Mouse (Mus musculus) forebrain, embryonic 10.5 days (tissue): ENCODE data around the gene Fam210b. TPM values are rescaled to one million over a fixed set of nuclear protein-coding genes. Genes with fewer than 3 reads are reported as not detected.
"Not testable (repeated sequence)": the region's sequence is repeated elsewhere in the genome, so short reads cannot be mapped to it uniquely, and the experiment has no call there.

ENCODE experiments used
- DNase-seq: peaks from one replicate; pipeline ENCODE4 v3.0.0-alpha.2; 2017; ENCODE audit warnings: low spot score; ENCODE audit errors: extremely low spot score
- H3K27ac ChIP-seq: fragments of 300-500 bp; sonication (generic); 2 replicates; pipeline ENCODE4 v1.5.1; 2016; ENCODE audit warnings: mild to moderate bottlenecking
- H3K27me3 ChIP-seq: fragments of 300-500 bp; sonication (generic); 2 replicates; pipeline ENCODE4 v1.6.1; 2016; ENCODE audit warnings: mild to moderate bottlenecking; ENCODE audit not compliant: poor library complexity, severe bottlenecking
- H3K36me3 ChIP-seq: fragments of 300-500 bp; sonication (generic); replicated peaks from 2 replicates; pipeline ENCODE4 v1.6.1; 2016; ENCODE audit warnings: mild to moderate bottlenecking, moderate library complexity
- H3K4me1 ChIP-seq: fragments of 300-500 bp; sonication (generic); 2 replicates; pipeline ENCODE4 v1.6.1; 2016
- H3K4me3 ChIP-seq: fragments of 300-500 bp; sonication (generic); 2 replicates; pipeline ENCODE4 v1.5.1; 2016; ENCODE audit warnings: mild to moderate bottlenecking, moderate library complexity
- H3K9me3 ChIP-seq: fragments of 300-500 bp; sonication (generic); 2 replicates; pipeline ENCODE4 v1.6.1; 2016; ENCODE audit warnings: mild to moderate bottlenecking, moderate library complexity
- WGBS: fragments of 180-500 bp; shearing (Covaris S2); methylation state at CpG from one replicate; pipeline ENCODE4 v1.1.7; 2016; 5-methylcytosine and 5-hydroxymethylcytosine counted together
- polyA plus RNA-seq: library from polyadenylated mRNA; unstranded; fragments of >200 nt; fragmentation: Nextera tagmentation; extraction: Ambion mirVana; gene quantifications from 2 replicates; pipeline ENCODE4 v1.2.1, GENCODE M21; 2016

Fam210b gene
- polyA plus RNA-seq = 15.7 and 16.6 TPM in 2 replicates

DNA sequence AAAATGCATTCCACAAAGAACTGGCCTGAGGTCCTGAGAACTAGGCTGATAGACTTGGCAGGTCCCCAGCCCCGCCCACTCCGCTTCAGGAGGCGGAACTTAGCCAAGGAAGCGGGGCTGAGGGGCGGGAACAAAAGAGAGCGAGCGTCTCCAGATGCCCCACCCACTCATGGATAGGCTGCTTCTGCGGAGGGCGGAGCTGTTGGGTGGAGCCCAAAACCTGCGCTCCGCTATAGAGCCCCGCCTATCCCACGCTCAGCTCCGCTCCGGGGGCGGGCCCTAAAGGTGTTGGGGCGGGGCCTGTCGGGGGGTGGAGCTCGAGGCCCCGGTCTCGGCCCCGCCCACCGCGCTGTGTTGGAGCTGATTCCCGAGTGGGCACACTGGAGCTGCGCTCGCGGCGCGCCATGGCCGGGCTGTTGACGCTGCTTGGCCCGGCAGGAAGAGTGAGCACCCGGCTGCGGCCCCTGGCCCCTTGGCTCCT, at the start of gene Fam210b:
TSS of gene Fam210b (plus strand) at position 308 of the 481 bp plus-strand sequence.
- Histone ChIP-seq H3K27ac (peak within 1 kb of the TSS; percentile 86), H3K4me1 (peaks cover 54% of the 10 kb centered on the region), H3K36me3 (no peaks in the 10 kb centered on the region), H3K4me3 (peak within 1 kb of the TSS; percentile 82), H3K9me3 (no peaks in the 10 kb centered on the region), H3K27me3 (peaks cover 12% of the 10 kb centered on the region)
- DNase-seq = peak; percentile 95
- WGBS = under 1% methylated on average over 35 of the region's 35 CpGs

DNA sequence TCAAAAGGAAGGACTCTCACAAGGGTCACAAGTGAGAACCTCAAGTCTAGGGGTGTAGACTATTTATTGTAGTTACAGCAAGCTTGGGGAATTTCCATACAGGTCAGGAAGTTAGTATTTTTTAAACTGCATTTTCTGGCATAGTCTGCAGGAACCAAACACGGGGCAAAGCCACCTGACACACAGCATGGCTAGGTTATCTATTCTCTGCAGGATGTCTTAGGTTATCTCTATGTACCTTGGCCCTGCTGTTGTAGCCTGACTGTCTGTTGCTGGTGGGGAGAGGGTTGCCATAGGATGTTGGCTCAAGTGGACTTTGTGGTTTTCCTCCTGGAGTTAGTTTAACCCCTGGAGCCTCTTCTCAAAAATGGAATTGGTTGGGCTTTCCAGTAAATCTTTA, 47.3 kb upstream of the Fam210b start:
- Histone ChIP-seq H3K4me1 (peaks cover 57% of the 10 kb centered on the region), H3K27me3 (peaks cover 59% of the 10 kb centered on the region), H3K36me3 (no peaks in the 10 kb centered on the region), H3K27ac (peak overlapping the region; percentile 83), H3K4me3 (no peak overlapping the region), H3K9me3 (no peaks in the 10 kb centered on the region)
- no peak for DNase-seq
- WGBS = 67% methylated on average over 1 of the region's 1 CpGs

DNA sequence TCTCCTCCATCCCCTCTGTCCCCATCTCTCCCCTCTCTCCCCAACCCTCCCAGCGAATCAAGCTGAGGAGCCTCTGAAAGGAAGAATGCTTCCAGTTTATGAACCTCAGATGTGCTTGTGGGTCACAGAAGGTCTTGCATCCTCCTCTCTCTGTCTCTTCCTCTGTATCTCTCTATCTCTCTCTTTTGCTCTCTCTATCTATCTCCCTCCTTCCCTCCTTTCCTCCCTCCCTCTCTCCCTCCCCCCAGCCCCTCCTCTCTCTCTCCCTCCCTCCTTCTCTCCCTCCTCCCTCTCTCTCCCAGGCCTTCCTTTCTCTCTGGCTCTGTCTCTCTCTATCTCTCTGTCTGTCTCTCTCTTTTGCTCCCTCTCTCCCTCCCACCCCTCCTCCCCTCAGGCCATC, 46.8 kb upstream of the Fam210b start:
- 22% methylated on average over 1 of the region's 1 CpGs for WGBS
- Histone ChIP-seq H3K4me1 (peaks cover 52% of the 10 kb centered on the region), H3K9me3 (no peaks in the 10 kb centered on the region), H3K36me3 (no peaks in the 10 kb centered on the region), H3K4me3 (no peak overlapping the region), H3K27me3 (peaks cover 59% of the 10 kb centered on the region), H3K27ac (peak overlapping the region; percentile 83)
- DNase-seq = no peak

DNA sequence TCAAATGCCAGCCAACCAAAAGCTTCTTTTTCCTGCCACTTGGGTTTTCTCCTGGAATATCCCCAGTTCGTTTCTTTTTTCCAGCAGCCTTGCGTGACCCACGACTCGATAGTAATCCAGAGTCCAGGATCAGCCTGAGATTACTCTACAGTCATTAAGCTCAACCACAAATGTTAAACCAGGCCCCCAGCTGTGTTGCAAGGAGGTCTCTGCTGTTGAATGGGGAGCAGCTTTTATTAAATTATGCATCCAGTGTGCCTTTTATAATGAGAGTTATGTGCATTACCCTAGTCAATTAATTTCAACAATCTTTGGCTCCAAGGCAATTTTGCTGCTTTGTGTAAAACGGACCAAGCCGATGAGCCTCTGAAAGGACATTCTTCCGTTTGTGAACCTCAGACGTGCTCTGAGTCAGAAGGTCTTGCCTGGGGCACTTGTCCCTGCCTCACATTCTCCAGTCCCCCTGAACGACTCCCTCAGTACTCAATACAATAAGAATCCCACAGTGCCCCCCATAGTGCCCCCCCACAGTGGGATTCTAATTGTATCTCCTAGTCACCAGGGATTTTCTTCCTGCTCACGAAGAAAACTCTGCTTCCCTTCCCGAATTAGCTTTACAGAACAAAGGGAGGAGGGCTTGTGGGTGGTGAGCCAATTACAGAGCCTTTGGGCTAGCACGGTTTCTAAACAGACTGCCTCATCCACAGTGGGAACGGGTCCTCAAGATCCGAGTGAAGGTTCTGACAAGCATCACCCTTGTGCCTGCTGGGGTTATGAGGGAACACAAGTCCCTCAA, 46.0 kb upstream of the Fam210b start:
- no peaks in the 10 kb centered on the region for H3K9me3 ChIP-seq
- H3K36me3 ChIP-seq = no peaks in the 10 kb centered on the region
- peaks cover 46% of the 10 kb centered on the region for H3K4me1 ChIP-seq
- peak overlapping the region; percentile 83 for H3K27ac ChIP-seq
- peaks cover 56% of the 10 kb centered on the region for H3K27me3 ChIP-seq
- peak overlapping the region; percentile 27 for H3K4me3 ChIP-seq
- DNase-seq = peak; percentile 59
- WGBS = 2% methylated on average over 14 of the region's 14 CpGs

DNA sequence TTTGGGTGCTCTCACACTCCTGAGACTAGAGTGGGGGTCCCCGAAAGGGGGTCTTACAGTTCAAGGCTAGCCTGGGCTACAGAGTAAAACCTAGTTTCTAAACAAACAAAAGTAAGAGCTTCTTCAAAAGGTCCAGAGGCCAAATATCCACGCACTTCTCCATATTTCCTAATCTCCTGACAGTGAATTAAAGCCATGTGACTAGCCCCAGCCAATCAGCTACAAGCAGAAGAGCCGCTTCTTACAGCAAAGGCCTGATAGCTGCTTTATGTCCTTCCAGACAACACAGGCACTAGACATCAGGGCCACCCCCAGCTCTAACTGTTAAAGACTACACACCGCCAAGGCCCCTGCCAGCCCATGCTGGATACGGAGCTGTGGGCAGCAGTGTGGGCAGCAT, 43.0 kb upstream of the Fam210b start:
- H3K27me3 ChIP-seq = peaks cover 31% of the 10 kb centered on the region
- WGBS = 94% methylated on average over 5 of the region's 5 CpGs

DNA sequence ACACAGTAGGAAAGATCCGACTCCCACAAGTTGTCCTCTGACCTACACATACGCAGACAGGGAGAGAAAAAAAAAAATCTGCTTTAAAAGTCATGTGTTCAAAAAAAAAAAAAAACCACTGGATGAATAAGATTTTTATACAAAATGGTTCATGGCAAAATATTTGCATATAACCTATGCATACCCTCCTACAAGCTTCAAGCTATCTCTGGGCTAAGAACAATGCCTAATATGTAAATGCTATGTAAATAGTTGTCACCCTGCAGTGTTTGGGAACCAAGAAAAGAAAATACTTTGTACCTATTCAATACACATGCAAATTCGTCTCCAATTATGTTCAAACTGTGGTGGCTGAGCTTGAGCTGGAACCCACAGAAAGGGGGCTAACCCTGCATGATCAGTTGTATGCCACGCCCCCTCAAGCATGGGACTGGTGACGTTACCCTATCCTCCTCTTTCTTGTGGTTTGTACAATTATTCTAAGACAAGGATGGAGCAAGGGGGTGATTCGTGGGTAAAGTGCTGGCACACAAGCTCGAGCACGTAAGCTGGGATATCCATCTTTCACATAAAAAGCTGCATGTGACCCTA, 41.2 kb upstream of the Fam210b start:
- H3K27me3 ChIP-seq = peaks cover 17% of the 10 kb centered on the region
- H3K27ac ChIP-seq = no peak overlapping the region
- WGBS = 71% methylated on average over 8 of the region's 8 CpGs
- H3K4me1 ChIP-seq = peaks cover 28% of the 10 kb centered on the region
- H3K9me3 ChIP-seq = no peaks in the 10 kb centered on the region
- H3K36me3 ChIP-seq = no peaks in the 10 kb centered on the region
- DNase-seq = no peak
- H3K4me3 ChIP-seq = no peak overlapping the region

More for the DNA sequence above, 43.0 kb upstream of the Fam210b start:
- no peaks in the 10 kb centered on the region for H3K9me3 ChIP-seq
- no peaks in the 10 kb centered on the region for H3K36me3 ChIP-seq
- no peak overlapping the region for H3K4me3 ChIP-seq
- H3K4me1 ChIP-seq = peaks cover 46% of the 10 kb centered on the region
- H3K27ac ChIP-seq = no peak overlapping the region
- no peak for DNase-seq

DNA sequence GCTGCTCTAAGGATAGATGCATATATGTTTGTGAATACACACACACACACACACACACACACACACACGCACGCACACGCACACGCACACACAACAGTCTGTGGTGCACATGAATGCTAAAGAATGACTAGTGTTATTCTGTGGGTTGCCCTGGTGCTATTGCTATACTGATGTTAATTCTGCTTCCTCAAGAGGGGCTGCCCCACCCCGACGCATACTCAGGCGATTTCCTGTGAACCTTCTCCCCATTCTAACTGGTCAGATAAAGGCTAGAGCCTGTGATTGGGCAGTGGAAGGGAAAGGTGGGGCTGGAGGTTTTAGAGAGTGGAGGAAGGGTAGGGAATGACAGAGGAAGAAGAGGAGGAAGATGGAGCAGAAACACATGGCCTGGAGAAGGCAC, 39.8 kb upstream of the Fam210b start:
- not testable (repeated sequence) for DNase-seq, H3K27ac ChIP-seq, H3K4me3 ChIP-seq, H3K36me3 ChIP-seq, H3K9me3 ChIP-seq
- 77% methylated on average over 7 of the region's 7 CpGs for WGBS
- peaks cover 10% of the 10 kb centered on the region for H3K27me3 ChIP-seq
- H3K4me1 ChIP-seq = peaks cover 14% of the 10 kb centered on the region

DNA sequence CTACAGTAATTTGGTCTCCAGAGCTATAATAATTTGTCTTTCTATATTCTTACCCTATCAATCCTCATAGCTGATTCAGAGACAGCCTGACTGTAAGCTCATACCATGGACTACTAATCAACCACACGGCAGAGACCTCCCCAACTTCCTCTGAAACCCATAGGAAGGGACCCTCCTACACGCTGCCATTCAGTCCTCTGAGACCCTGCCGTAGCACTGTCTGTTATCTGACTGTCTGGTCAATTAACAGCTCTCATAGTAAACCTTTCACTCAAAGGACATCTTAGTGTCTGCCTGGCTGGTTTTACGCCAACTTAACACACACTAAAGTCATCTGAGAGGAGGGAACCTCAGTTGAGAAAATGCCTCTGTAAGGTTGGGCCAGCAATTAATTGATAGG, 38.8 kb upstream of the Fam210b start:
- Histone ChIP-seq H3K36me3 (no peaks in the 10 kb centered on the region), H3K27ac (0 out of 2 replicates have a peak overlapping the region, but pooled peaks have one; percentile 31), H3K4me3 (no peak overlapping the region), H3K4me1 (peaks cover 13% of the 10 kb centered on the region), H3K27me3 (peaks cover 2% of the 10 kb centered on the region), H3K9me3 (no peaks in the 10 kb centered on the region)
- 86% methylated on average over 4 of the region's 4 CpGs for WGBS
- no peak for DNase-seq

DNA sequence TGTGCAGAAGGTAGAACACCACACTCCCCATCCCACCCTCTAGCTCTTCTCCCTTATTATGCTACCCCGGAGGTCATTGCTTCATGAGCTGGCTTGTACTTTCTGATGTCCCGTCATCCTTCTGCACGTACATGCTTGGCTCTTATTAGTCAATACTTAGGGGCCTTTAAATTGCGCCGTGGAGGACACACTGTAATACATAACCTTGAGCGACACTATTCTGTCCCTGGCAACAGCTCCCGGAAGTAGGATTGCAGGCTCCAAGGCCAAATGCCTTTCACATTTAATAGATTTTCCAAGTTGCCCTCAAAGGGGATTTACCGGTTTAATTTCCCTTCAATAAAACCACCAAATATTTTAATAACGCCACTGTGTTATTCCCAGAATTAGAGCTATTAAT, 33.6 kb upstream of the Fam210b start:
- Histone ChIP-seq H3K36me3 (no peaks in the 10 kb centered on the region), H3K27me3 (no peaks in the 10 kb centered on the region), H3K9me3 (0 out of 2 replicates have a peak, but pooled peaks cover 3% of the 10 kb centered on the region), H3K4me1 (peaks cover 4% of the 10 kb centered on the region), H3K4me3 (no peak overlapping the region), H3K27ac (no peak overlapping the region)
- WGBS = 94% methylated on average over 9 of the region's 9 CpGs
- DNase-seq = no peak

DNA sequence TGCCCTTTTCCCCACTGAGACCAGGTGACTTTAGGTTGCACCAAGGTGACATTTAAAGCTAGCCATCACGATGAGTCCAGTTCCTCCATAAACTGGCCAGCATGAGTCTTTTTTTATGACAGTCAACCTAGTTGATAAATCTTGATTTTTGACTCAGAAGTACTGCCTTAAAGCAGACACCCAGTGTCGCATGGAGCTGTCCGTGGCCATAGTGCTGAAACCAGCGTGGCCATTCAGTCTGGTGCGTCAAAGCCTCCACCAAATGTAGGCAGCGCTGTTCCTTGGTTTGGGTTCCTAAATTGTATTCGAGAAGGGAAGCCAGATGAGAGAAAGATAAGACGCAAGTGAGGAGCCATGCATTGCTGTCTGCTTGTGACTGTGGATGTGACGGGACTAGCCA, 24.5 kb upstream of the Fam210b start:
- no peaks in the 10 kb centered on the region for H3K9me3 ChIP-seq
- WGBS = 22% methylated on average over 9 of the region's 9 CpGs
- H3K4me1 ChIP-seq = no peaks in the 10 kb centered on the region
- H3K27me3 ChIP-seq = no peaks in the 10 kb centered on the region
- H3K4me3 ChIP-seq = no peak overlapping the region
- peak; percentile 63 for DNase-seq
- H3K36me3 ChIP-seq = no peaks in the 10 kb centered on the region
- no peak overlapping the region for H3K27ac ChIP-seq

DNA sequence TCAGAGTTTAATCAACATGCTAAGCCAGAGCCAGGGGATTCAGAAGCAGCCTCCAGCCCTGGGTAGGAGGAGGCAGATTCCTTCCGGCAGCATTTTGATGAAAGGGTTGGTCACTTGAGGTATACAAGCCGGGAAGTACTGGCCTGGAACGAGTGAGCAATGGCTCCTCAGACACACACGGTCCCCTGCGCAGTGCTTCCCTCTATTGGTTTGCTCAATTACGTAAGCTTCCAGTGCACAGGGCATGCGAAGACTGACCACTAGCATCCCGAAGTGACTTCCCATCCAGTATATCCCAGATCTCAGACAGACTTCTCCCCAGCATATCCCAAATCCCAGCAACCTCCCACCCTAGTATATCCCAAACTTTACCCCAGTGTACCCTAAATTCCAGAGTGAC, 17.1 kb upstream of the Fam210b start:
- DNase-seq = no peak
- Histone ChIP-seq H3K4me3 (no peak overlapping the region), H3K4me1 (peaks cover 4% of the 10 kb centered on the region; the same call in 1 of the 2 replicates), H3K27ac (no peak overlapping the region), H3K27me3 (peaks cover 31% of the 10 kb centered on the region), H3K9me3 (no peaks in the 10 kb centered on the region), H3K36me3 (no peaks in the 10 kb centered on the region)
- WGBS = 52% methylated on average over 8 of the region's 8 CpGs

DNA sequence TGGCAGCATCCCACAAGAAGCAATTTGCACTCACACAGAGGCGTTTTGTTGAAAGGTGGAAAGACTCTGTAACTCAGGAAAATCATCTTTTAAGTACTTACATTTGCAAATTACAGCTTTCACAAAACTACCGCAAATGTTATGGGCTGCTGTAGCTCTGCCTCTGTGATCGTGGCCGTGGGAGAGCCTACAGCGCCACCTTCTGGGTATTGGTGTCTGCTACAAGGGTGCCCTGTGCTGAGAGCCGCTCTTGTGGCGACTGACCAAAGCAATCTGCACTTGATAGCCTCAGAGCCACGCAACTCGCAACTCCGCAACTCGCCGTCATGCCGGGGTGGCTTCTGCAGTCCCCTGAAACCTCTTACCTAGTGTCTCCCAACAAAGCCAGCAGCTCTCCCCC, 16.2 kb upstream of the Fam210b start:
- Histone ChIP-seq H3K9me3 (no peaks in the 10 kb centered on the region), H3K4me3 (peak overlapping the region; percentile 26; the same call in 1 of the 2 replicates), H3K36me3 (no peaks in the 10 kb centered on the region), H3K27ac (no peak overlapping the region), H3K4me1 (peaks cover 8% of the 10 kb centered on the region), H3K27me3 (peaks cover 31% of the 10 kb centered on the region)
- 7% methylated on average over 13 of the region's 13 CpGs for WGBS
- DNase-seq = peak; percentile 78
